Mouse (Mus musculus): ENCODE results near the gene Taf3.

Gene Taf3

DNA sequence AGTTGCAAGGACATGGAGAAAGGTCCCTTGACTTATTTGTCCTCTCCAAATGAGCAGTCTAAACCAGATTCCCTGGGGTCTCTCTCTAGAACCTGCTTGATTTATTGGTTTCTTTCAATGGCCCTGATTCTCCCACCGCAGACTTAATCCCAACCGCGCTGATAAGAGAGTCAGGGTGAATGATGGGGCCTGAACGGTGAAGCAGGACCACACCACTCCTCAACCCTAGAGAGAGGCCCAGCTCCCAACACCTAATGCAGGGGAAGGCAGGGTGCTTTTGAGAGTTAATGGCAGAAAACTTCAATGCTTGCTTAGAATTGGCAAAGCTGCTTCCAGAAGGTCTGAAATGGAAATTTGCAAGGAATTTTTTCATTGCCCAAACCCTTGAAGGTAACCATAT, 173.2 kb downstream of the Taf3 start:
- no peak for DNase-seq

DNA sequence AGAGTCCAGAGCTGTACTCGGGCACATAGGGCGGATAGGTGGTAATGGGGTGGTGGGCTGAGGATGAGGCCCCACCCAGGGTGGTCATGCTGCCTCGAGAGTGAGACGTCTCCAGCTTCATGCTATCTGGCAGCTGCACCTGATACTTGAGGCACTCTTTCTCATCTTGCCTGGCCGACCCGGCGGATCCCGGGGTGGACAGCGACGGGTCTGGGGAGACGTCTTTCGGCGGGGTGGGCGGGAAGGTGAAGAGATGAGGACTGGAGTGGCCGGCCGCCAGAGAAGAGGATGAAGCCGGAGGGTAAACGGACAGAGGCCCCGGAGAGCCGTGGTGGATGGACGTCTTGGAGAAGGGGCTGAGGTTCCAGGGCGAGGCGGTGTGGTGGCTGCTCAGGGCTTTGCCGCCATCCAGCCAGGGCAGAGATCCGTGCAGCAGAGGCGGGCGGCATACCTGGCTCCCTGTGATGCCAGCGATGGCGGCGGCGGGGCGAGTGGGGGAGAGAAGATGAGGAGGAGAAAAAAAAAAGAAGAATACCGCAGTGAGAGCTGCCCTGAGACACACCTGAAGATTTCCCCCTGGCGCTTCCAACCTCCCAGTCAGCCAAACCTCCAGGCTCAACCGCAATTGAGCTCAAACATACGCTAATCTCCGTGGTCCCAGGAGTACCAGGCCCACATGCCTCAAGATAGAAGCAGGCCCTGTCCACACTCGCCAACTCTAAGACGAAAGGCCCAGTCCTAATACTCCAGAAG, 173.8 kb downstream of the Taf3 start:
- no peak for DNase-seq

DNA sequence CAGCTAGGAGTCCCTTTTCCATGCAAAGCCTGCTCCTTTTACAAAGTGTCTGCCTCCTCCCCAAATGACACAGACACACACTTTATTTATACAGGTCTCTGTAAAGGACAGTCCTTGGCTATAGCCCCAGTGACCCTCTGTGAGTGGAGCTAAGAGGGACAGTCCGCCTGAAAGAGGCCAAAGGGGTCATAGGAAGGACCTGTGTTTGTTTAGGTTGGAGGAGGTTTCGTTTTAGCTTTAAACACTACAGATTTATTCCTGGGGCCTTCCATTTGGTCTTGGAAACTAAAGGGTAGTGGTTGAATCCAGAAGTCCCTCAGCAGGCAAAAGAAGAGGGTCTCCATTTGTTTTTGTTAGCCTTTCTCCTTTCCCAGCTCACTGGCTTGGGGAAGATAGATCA, 174.6 kb downstream of the Taf3 start:
- DNase-seq, result no peak

DNA sequence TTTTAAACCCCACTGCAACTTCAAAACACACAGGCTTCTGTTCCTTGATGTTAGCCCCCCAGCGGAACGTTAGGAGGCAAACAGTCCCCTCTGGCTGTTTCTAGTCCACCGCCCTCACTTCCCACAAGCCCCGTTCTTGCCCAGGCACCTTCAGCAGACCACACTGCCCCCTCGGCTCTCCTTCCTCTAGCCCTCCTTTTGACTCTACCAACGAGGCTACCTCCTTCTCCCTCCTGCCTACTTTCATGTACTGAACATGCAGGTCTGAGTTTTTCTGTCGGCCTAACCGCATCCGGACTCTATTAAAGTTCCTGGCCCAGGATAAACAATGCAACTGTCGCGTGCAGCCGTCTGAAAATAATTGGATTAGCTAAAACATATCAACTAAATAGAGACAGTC, 175.7 kb downstream of the Taf3 start:
- no peak for DNase-seq

DNA sequence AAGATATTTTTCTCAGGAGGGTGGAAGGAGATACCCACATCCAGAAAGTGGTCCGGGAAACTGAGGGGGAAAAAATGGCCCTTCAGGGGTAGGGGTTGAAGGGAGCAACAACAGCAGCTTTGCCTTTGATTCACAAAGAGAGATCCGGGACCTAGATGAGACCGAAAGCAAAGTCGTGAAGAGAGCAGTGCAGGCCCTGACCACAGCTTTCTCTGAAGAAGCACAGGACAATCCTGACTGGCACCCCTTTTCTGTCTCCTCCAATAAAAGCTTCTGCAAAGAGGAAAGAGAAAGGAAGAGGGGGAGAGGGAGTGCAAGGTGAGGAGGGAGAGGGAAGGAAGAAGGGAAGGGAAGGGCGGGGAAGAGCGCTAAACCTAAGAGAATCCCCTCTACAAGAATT, 176.6 kb downstream of the Taf3 start:
- no peak for DNase-seq

DNA sequence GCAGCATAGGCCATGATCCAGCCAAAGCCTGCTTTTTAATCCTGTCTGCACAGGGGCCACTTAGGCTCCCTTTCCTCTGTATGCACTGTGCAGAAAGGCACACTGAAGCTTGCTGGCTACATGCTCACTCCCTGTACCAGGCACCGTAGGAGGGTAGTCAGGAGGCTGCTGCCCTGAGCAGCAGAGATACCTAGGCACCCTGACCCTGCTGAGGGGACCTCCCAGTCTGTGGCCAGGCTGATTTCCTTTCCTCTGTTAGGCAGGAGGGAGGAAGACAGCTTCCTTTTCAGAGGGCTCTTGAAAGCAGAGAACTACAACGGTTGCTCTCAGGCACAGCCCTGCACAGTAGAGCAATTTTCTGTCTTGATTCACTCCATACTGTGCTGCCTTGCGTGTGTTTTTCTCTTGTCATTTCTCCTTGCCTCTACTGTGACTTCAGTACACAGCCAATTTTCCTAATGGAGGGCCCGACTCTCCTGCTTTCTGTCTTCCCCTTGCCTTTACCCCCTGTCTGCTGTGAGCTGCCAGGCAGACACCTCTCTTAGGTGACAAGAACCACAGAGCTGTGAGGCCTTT, 177.2 kb downstream of the Taf3 start:
- DNase-seq, result no peak

DNA sequence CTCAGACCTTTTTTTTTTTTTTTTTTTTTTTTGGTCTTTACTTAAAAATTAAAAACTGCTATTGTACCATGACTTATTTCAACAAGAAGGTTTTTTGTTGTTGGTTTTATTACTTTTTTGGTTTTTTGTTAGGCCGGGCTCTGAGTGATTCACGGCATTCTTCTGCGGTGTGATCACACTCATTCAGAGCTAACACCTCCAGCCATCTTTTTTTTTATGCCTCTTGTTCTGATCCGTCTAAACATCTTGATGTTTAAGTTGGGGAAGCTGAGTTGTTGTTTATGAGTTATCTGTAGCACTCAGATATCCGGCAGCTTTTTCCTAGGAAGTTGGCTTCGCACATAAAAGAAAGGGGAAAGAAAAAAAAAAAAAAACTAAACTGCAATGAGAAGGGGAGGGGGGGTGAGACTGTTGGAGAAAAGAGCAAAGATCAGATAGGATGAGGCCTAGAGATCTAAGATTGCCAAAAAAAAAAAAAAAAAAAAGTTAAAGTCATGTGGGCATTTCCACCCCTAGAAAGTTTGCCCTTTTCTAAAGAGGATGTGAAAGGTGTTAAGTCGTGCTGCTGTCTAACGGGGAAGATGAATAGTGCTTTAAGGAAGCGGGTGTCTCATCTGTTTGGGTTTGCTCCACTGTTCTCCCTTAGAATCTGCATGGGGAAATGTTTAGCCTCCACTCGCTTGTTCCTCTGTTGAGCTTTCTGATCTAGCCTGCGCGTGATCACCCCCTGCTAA, 181.1 kb downstream of the Taf3 start:
- DNase-seq, result no peak

All from kidney, adult 8-10 months (tissue).